Mouse (Mus musculus) heart, postnatal 0 days (tissue): ENCODE results near the gene Bex6.

ENCODE experiments used
- CTCF ChIP-seq: IDR thresholded peaks from 2 replicates; pipeline ENCODE4 v1.5.1; 2016; ENCODE audit warnings: antibody characterized with exemption, control low read depth, low read depth
- EP300 ChIP-seq: IDR thresholded peaks from 2 replicates; pipeline ENCODE4 v1.6.1; 2016; ENCODE audit warnings: antibody characterized with exemption, low read depth

DNA sequence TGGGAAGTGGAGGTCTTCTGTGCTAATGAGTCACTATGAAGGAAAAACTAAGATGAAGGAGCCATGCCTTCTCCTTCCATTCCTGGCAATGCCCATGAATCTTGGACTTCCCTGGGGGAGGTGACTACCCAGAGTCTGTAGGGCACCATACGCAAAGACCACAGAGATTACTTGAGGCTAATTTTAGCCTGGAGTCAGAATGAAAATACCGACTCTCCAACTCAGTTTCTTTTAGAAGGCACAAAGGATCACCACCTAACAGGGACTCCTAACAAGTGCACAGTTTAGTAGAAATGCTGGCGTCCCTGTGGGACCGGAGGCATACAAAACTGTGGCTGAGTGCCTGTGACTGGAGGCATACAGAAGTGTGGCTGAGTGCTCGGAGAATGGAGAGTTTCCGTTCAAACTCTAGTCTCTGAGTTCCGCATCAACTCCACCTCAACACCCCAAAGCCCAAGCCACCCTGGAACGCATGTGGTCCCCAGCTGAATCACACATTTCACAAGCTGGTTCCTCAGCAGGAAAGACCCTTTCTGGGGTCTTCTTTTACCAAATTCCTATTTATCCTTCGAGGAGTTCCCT is 18.8 kb upstream of the Bex6 start:
- TF ChIP-seq CTCF = no peak
- no peak for TF ChIP-seq EP300
